In the genomic region with DNA sequence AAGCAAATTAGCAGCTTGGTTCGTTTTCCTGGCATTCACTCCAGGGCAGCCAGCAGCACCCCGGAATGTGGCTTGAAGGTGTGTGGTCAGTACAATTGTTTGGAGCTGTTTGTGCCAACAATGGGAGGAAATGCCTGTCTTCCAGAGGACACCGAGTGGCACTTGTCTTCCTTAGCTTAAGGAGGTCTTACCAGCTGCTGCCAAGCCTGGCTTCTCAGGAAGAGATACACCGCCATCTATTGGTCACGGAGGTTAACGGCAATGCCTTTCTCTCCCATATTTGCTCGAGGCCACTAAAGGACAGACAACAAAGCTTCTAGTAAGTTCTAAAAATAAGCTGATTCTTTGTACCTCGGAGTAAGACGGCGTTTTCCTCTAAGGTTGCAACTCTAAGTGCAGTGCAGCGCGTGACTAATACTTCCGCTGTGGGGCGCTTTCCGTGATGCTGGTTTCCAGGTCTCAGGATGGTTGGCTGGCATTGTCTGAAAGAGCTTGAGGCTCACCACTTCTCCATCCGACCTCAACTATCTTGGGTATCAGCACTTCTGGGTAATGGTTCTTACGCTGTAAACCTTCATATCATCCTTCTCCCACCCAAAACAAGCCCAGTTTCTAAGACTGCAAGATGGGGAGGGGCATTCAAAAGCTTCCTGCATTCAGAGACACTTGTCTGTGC, we compare ENCODE assay signal across 7 mouse cellular contexts.
A peak's percentile ranks its signal among the peaks of the same experiment; 100 is the strongest.
DNase-seq lines count a peak whose midpoint lies in the region; ATAC-seq and TF ChIP-seq lines count a peak whose summit lies in the region.

No protein-coding gene starts in this region.

- intact Hi-C loops in heart, adult 2 months (cut with DNase I), result loop anchor here (10.0 kb wide), 1 partner anchor 1817 kb away; no protein-coding TSS in a partner anchor

- peak; percentile 81 for DNase-seq in adrenal gland, postnatal 10 days
- DNase-seq in embryonic facial prominence, embryonic 11.5 days (ENCODE audit: low spot score), result peak; percentile 94
- peak; percentile 63 to 70 for DNase-seq in heart, adult 2 months
- DNase-seq in kidney, adult 8-10 months, result peak; percentile 57 to 67
- DNase-seq in midbrain, embryonic 14.5 days, result peak; percentile 96
- peak; percentile 38 to 53 for DNase-seq in spleen, adult 18-20 months

- H3K4me2 ChIP-seq in embryonic facial prominence, embryonic 11.5 days (ENCODE audit: low read depth, low read length), result peak overlapping the region; percentile 46
- H3K4me2 ChIP-seq in limb, embryonic 12.5 days, result peak overlapping the region; percentile 66
- H3K4me2 ChIP-seq in midbrain, embryonic 14.5 days (ENCODE audit: low read length), result peak overlapping the region; percentile 54

- H3K27ac ChIP-seq in embryonic facial prominence, embryonic 11.5 days (replicated peaks; ENCODE audit: low read depth, low read length), result no peak overlapping the region
- no peak overlapping the region for H3K27ac ChIP-seq in heart, adult 2 months
- H3K27ac ChIP-seq in limb, embryonic 12.5 days, result 0 out of 2 replicates have a peak overlapping the region, but pooled peaks have one; percentile 32
- peak overlapping the region; percentile 80 for H3K27ac ChIP-seq in midbrain, embryonic 14.5 days (replicated peaks; ENCODE audit: low read depth, low read length)

- peak; percentile 85 for TF ChIP-seq CTCF in heart, adult 2 months (IDR thresholded peaks at IDR 0.05)

- H3K9me3 ChIP-seq in embryonic facial prominence, embryonic 11.5 days (replicated peaks; ENCODE audit: control insufficient read depth, low read length), result no peaks in the 10 kb centered on the region
- no peaks in the 10 kb centered on the region for H3K9me3 ChIP-seq in limb, embryonic 12.5 days
- no peaks in the 10 kb centered on the region for H3K9me3 ChIP-seq in midbrain, embryonic 14.5 days (ENCODE audit: control insufficient read depth, low read length)

- peak; percentile 55; the same call in 1 of the 2 replicates for TF ChIP-seq EP300 in heart, adult 2 months (IDR thresholded peaks at IDR 0.05; ENCODE audit: insufficient read depth, low read depth, low read length)

- H3K4me3 ChIP-seq in embryonic facial prominence, embryonic 11.5 days (ENCODE audit: low read depth, low read length), result peak overlapping the region; percentile 19
- no peak overlapping the region for H3K4me3 ChIP-seq in heart, adult 2 months
- H3K4me3 ChIP-seq in limb, embryonic 12.5 days (replicated peaks), result peak overlapping the region; percentile 34
- peak overlapping the region; percentile 16 for H3K4me3 ChIP-seq in midbrain, embryonic 14.5 days (replicated peaks; ENCODE audit: low read depth, low read length)

- no peaks in the 10 kb centered on the region for H3K36me3 ChIP-seq in embryonic facial prominence, embryonic 11.5 days (replicated peaks; ENCODE audit: control insufficient read depth, insufficient read depth, low read depth, low read length)
- no peaks in the 10 kb centered on the region for H3K36me3 ChIP-seq in heart, adult 2 months (ENCODE audit: control insufficient read depth, insufficient read depth, low read length)
- H3K36me3 ChIP-seq in limb, embryonic 12.5 days, result no peaks in the 10 kb centered on the region
- no peaks in the 10 kb centered on the region for H3K36me3 ChIP-seq in midbrain, embryonic 14.5 days (ENCODE audit: control insufficient read depth, insufficient read depth, low read length)

- WGBS in embryonic facial prominence, embryonic 11.5 days, result 5% methylated on average over 16 of the region's 17 CpGs
- 2% methylated on average over 17 of the region's 17 CpGs for WGBS in heart, adult 2 months
- 5% methylated on average over 17 of the region's 17 CpGs for WGBS in limb, embryonic 12.5 days
- 4% methylated on average over 17 of the region's 17 CpGs for WGBS in midbrain, embryonic 14.5 days

- peak; percentile 74 for ATAC-seq in embryonic facial prominence, embryonic 11.5 days (replicated peaks; ENCODE audit: insufficient number of reproducible peaks, low FRiP score, low TSS enrichment, low read depth)
- peak; percentile 50 for ATAC-seq in limb, embryonic 12.5 days (ENCODE audit: insufficient number of reproducible peaks, insufficient read depth, low FRiP score, low TSS enrichment, low read depth)
- peak; percentile 72 for ATAC-seq in midbrain, embryonic 14.5 days (ENCODE audit: low FRiP score, low TSS enrichment)

- no peaks in the 10 kb centered on the region for H3K79me2 ChIP-seq in heart, adult 2 months (replicated peaks; ENCODE audit: control insufficient read depth, insufficient read depth, low read length)

- no peak for TF ChIP-seq POLR2A in heart, adult 2 months (IDR thresholded peaks at IDR 0.05; ENCODE audit: insufficient read depth, low read depth, low read length)

- no peak overlapping the region; the same call in 1 of the 2 replicates for H3K9ac ChIP-seq in embryonic facial prominence, embryonic 11.5 days (replicated peaks; ENCODE audit: low read length)
- H3K9ac ChIP-seq in heart, adult 2 months (ENCODE audit: low read depth, low read length), result no peak overlapping the region
- H3K9ac ChIP-seq in limb, embryonic 12.5 days (replicated peaks), result peak overlapping the region; percentile 18; the same call in 1 of the 2 replicates
- H3K9ac ChIP-seq in midbrain, embryonic 14.5 days (replicated peaks; ENCODE audit: low read length), result peak overlapping the region; percentile 49

- no peaks in the 10 kb centered on the region for H3K4me1 ChIP-seq in embryonic facial prominence, embryonic 11.5 days (ENCODE audit: control insufficient read depth, insufficient read depth, low read length)
- H3K4me1 ChIP-seq in heart, adult 2 months (ENCODE audit: control insufficient read depth, insufficient read depth, low read length), result no peaks in the 10 kb centered on the region
- H3K4me1 ChIP-seq in limb, embryonic 12.5 days (replicated peaks), result peaks cover 41% of the 10 kb centered on the region
- H3K4me1 ChIP-seq in midbrain, embryonic 14.5 days (ENCODE audit: control insufficient read depth, insufficient read depth, low read length), result peaks cover 26% of the 10 kb centered on the region

- no peaks in the 10 kb centered on the region; the same call in 1 of the 2 replicates for H3K27me3 ChIP-seq in embryonic facial prominence, embryonic 11.5 days (ENCODE audit: control insufficient read depth, insufficient read depth, low read length)
- H3K27me3 ChIP-seq in heart, adult 2 months (ENCODE audit: control insufficient read depth, insufficient read depth, low read length), result no peaks in the 10 kb centered on the region
- H3K27me3 ChIP-seq in limb, embryonic 12.5 days, result peaks cover 23% of the 10 kb centered on the region
- H3K27me3 ChIP-seq in midbrain, embryonic 14.5 days (ENCODE audit: control insufficient read depth, insufficient read depth, low read length), result peaks cover 39% of the 10 kb centered on the region

Comparison
In these comparisons a context has a peak if more than half of its experiments do, and no peak if none do; other contexts are left out.
1. DNase-seq: peak in every context shown above with its lines; median percentile 96 in midbrain, embryonic 14.5 days; 94 in embryonic facial prominence, embryonic 11.5 days; 81 in adrenal gland, postnatal 10 days; 66 in heart, adult 2 months; 62 in kidney, adult 8-10 months; 46 in spleen, adult 18-20 months.
2. H3K27ac ChIP-seq: peak in limb, embryonic 12.5 days (single experiment) and midbrain, embryonic 14.5 days (single experiment); none in embryonic facial prominence, embryonic 11.5 days (single experiment) and heart, adult 2 months (single experiment).
3. H3K9ac ChIP-seq: peak in limb, embryonic 12.5 days (single experiment) and midbrain, embryonic 14.5 days (single experiment); none in embryonic facial prominence, embryonic 11.5 days (single experiment) and heart, adult 2 months (single experiment).
4. Peak in every context shown above with its lines, with median percentiles within 50 percentile points of each other: ATAC-seq and H3K4me2 ChIP-seq.